Mouse (Mus musculus) CH12.LX (cell line): Measurements from ENCODE around the gene Pde1a. TPM values are rescaled to one million over a fixed set of nuclear protein-coding genes. Genes with fewer than 3 reads are reported as not detected.

Experiments
- DNase-seq: peaks from one replicate; pipeline ENCODE4 v3.0.0-alpha.2; 2013; ENCODE audit errors: extremely low read depth
- H3K27ac ChIP-seq: 2 replicates; pipeline ENCODE4 v1.5.1; 2012; ENCODE audit warnings: low read depth, mild to moderate bottlenecking, control low read depth, moderate library complexity; ENCODE audit not compliant: insufficient read depth
- H3K27me3 ChIP-seq: replicated peaks from 2 replicates; pipeline ENCODE3; 2012; ENCODE audit warnings: inconsistent platforms
- H3K36me3 ChIP-seq, 2 experiments: replicated peaks in 1 of 2; 2 replicates each; pipeline versions ENCODE3 to v1.6.1; 2012; ENCODE audit warnings: inconsistent platforms in 1 of 2, low read length in 1 of 2, mild to moderate bottlenecking in 1 of 2, mixed read lengths in 1 of 2, moderate library complexity in 1 of 2; ENCODE audit not compliant: control insufficient read depth in 1 of 2, insufficient read depth in 1 of 2
- H3K4me1 ChIP-seq, 2 experiments: 2 replicates each; pipeline ENCODE4 v1.6.1; 2012; ENCODE audit warnings: inconsistent platforms in 1 of 2, moderate library complexity in 1 of 2; ENCODE audit not compliant: insufficient read depth in 2 of 2, control insufficient read depth in 1 of 2
- H3K4me2 ChIP-seq: 2 replicates; pipeline ENCODE4 v1.6.1; 2012; ENCODE audit warnings: low read depth, mild to moderate bottlenecking, control low read depth; ENCODE audit not compliant: poor library complexity, insufficient read depth, severe bottlenecking
- H3K4me3 ChIP-seq, 3 experiments: fragments of 150-350 bp in 1 of 3; sonication (generic) in 1 of 3; replicated peaks in 1 of 3; 2 replicates each; pipeline versions ENCODE3 to v1.5.1; 2011 to 2012; ENCODE audit warnings: low read depth in 2 of 3, low read length in 2 of 3, mild to moderate bottlenecking in 2 of 3, moderate library complexity in 2 of 3, control low read depth in 1 of 3, improper control_type of control experiment in 1 of 3, inconsistent platforms in 1 of 3, mixed read lengths in 1 of 3; ENCODE audit not compliant: poor library complexity in 1 of 3
- H3K79me2 ChIP-seq: replicated peaks from 2 replicates; pipeline ENCODE4 v1.6.1; 2012; ENCODE audit warnings: mild to moderate bottlenecking, moderate library complexity; ENCODE audit not compliant: control insufficient read depth, poor library complexity, insufficient read depth, severe bottlenecking; ENCODE audit errors: extremely low read depth
- H3K9ac ChIP-seq: 2 replicates; pipeline ENCODE4 v1.6.1; 2012; ENCODE audit warnings: low read depth, mild to moderate bottlenecking, control low read depth, moderate library complexity; ENCODE audit not compliant: insufficient read depth
- H3K9me3 ChIP-seq: replicated peaks from 2 replicates; pipeline ENCODE3; 2012; ENCODE audit warnings: low read length, inconsistent platforms, mixed read lengths
- BHLHE40 ChIP-seq: IDR thresholded peaks from 2 replicates; pipeline ENCODE4 v1.6.1; 2011; ENCODE audit warnings: mild to moderate bottlenecking, low read depth, low read length, improper control_type of control experiment
- CHD1 ChIP-seq: IDR thresholded peaks from 2 replicates; pipeline ENCODE4 v1.6.1; 2012; ENCODE audit warnings: low read depth, low read length, improper control_type of control experiment, inconsistent platforms
- CTCF ChIP-seq, 2 experiments: IDR thresholded peaks in 1 of 2; conservative IDR thresholded peaks in 1 of 2; 2 replicates each; pipeline ENCODE4 v1.5.1; 2011 to 2012; ENCODE audit warnings: low read depth in 2 of 2, low read length in 2 of 2, improper control_type of control experiment in 1 of 2, inconsistent platforms in 1 of 2, mild to moderate bottlenecking in 1 of 2, moderate library complexity in 1 of 2
- E2F4 ChIP-seq: IDR thresholded peaks from 2 replicates; pipeline ENCODE4 v1.6.1; 2011; ENCODE audit warnings: low read depth, low read length, improper control_type of control experiment; ENCODE audit not compliant: insufficient replicate concordance
- ELF1 ChIP-seq: IDR thresholded peaks from 2 replicates; pipeline ENCODE4 v1.6.1; 2014; ENCODE audit warnings: low read depth, mild to moderate bottlenecking, inconsistent platforms, low read length, improper control_type of control experiment
- ETS1 ChIP-seq: conservative IDR thresholded peaks from 2 replicates; pipeline ENCODE4 v1.6.1; 2012; ENCODE audit warnings: low read depth, mild to moderate bottlenecking, inconsistent platforms, low read length, improper control_type of control experiment, moderate library complexity
- GABPA ChIP-seq: IDR thresholded peaks from 2 replicates; pipeline ENCODE4 v1.6.1; 2012; ENCODE audit warnings: low read depth, low read length, improper control_type of control experiment, inconsistent platforms; ENCODE audit not compliant: insufficient replicate concordance
- IRF4 ChIP-seq: IDR thresholded peaks from 2 replicates; pipeline ENCODE4 v1.6.1; 2014; ENCODE audit warnings: low read depth, mild to moderate bottlenecking, inconsistent platforms, low read length, improper control_type of control experiment
- JUN ChIP-seq: IDR thresholded peaks from 2 replicates; pipeline ENCODE4 v1.6.1; 2011; ENCODE audit warnings: low read depth, mild to moderate bottlenecking, low read length, improper control_type of control experiment, moderate library complexity; ENCODE audit not compliant: insufficient read depth
- KAT2A ChIP-seq: IDR thresholded peaks from 2 replicates; pipeline ENCODE4 v1.6.1; 2012; ENCODE audit warnings: low read length, improper control_type of control experiment, inconsistent platforms; ENCODE audit not compliant: insufficient replicate concordance
- MAX ChIP-seq: IDR thresholded peaks from 2 replicates; pipeline ENCODE4 v1.6.1; 2011; ENCODE audit warnings: low read length, improper control_type of control experiment
- MAZ ChIP-seq: IDR thresholded peaks from 2 replicates; pipeline ENCODE4 v1.6.1; 2012; ENCODE audit warnings: low read depth, mild to moderate bottlenecking, inconsistent platforms, low read length, improper control_type of control experiment, moderate library complexity
- MEF2A ChIP-seq: IDR thresholded peaks from 2 replicates; pipeline ENCODE4 v1.6.1; 2014; ENCODE audit warnings: low read depth, mild to moderate bottlenecking, inconsistent platforms, low read length, improper control_type of control experiment, borderline replicate concordance
- MXI1 ChIP-seq: IDR thresholded peaks from 2 replicates; pipeline ENCODE4 v1.6.1; 2011; ENCODE audit warnings: mild to moderate bottlenecking, low read depth, low read length, improper control_type of control experiment
- MYC ChIP-seq: IDR thresholded peaks from 2 replicates; pipeline ENCODE4 v1.6.1; 2011; ENCODE audit warnings: low read depth, mild to moderate bottlenecking, improper control_type of control experiment, low read length
- NELFE ChIP-seq: IDR thresholded peaks from 2 replicates; pipeline ENCODE4 v1.6.1; 2011; ENCODE audit warnings: low read depth, low read length, improper control_type of control experiment
- NRF1 ChIP-seq: IDR thresholded peaks from 2 replicates; pipeline ENCODE4 v1.6.1; 2014; ENCODE audit warnings: low read depth, mild to moderate bottlenecking, inconsistent platforms, low read length, improper control_type of control experiment, moderate library complexity
- PAX5 ChIP-seq: IDR thresholded peaks from 2 replicates; pipeline ENCODE4 v1.6.1; 2012; ENCODE audit warnings: low read length, inconsistent platforms, mixed read lengths
- POLR2A ChIP-seq: IDR thresholded peaks from 2 replicates; pipeline ENCODE4 v1.6.1; 2011; ENCODE audit warnings: low read depth, mild to moderate bottlenecking, improper control_type of control experiment, low read length
- POLR2AphosphoS2 ChIP-seq: IDR thresholded peaks from 2 replicates; pipeline ENCODE4 v1.6.1; 2011; ENCODE audit warnings: low read depth, low read length, improper control_type of control experiment
- RAD21 ChIP-seq: IDR thresholded peaks from 2 replicates; pipeline ENCODE4 v1.6.1; 2011; ENCODE audit warnings: low read depth, mild to moderate bottlenecking, low read length, improper control_type of control experiment, moderate library complexity
- RCOR1 ChIP-seq: conservative IDR thresholded peaks from 2 replicates; pipeline ENCODE4 v1.6.1; 2012; ENCODE audit warnings: low read depth, mild to moderate bottlenecking, inconsistent platforms, low read length, improper control_type of control experiment
- SIN3A ChIP-seq: IDR thresholded peaks from 2 replicates; pipeline ENCODE4 v1.6.1; 2012; ENCODE audit warnings: low read length, improper control_type of control experiment, inconsistent platforms
- SMC3 ChIP-seq: IDR thresholded peaks from 2 replicates; pipeline ENCODE4 v1.6.1; 2011; ENCODE audit warnings: low read depth, low read length, improper control_type of control experiment
- TCF12 ChIP-seq: IDR thresholded peaks from 2 replicates; pipeline ENCODE4 v1.6.1; 2014; ENCODE audit warnings: low read depth, mild to moderate bottlenecking, inconsistent platforms, low read length, improper control_type of control experiment
- USF1 ChIP-seq: IDR thresholded peaks from 2 replicates; pipeline ENCODE4 v1.6.1; 2014; ENCODE audit warnings: low read depth, mild to moderate bottlenecking, inconsistent platforms, low read length, improper control_type of control experiment
- USF2 ChIP-seq: conservative IDR thresholded peaks from 2 replicates; pipeline ENCODE4 v1.6.1; 2011; ENCODE audit warnings: low read depth, low read length, improper control_type of control experiment
- ZC3H11A ChIP-seq: IDR thresholded peaks from 2 replicates; pipeline ENCODE4 v1.6.1; 2012; ENCODE audit warnings: low read depth, mild to moderate bottlenecking, inconsistent platforms, low read length, improper control_type of control experiment
- dilution Hi-C: fragments of 300-500 bp; cut with MboI; formaldehyde crosslinking; loops from 2 replicates; pipeline ENCODE4 v1.14.3; 2020; ENCODE audit warnings: low sequenced_read_pairs; ENCODE audit not compliant: extremely low pct_unique_long_range_greater_than_20kb, extremely low pct_ligation_motif_present
- in situ Hi-C: fragments of 300-500 bp; cut with MboI; formaldehyde crosslinking; loops from 3 replicates; pipeline ENCODE4 v1.14.3; 2019; ENCODE audit warnings: low sequenced_read_pairs, low pct_ligation_motif_present, low pct_unique_long_range_greater_than_20kb, mixed read lengths
- polyA plus RNA-seq: library from polyadenylated mRNA; unstranded; fragments of >175 nt; gene quantifications from 2 replicates; pipeline ENCODE4 v1.2.1, GENCODE M21; 2012; ENCODE audit warnings: low read depth; ENCODE audit not compliant: insufficient read length
- total RNA-seq, 2 experiments: library from RNA; depleted of rRNA; stranded (reverse); fragments of 300-350 nt in 1 of 2; fragments of >200 nt in 1 of 2; gene quantifications; 2 replicates each; pipeline ENCODE4 v1.2.3; 2012 to 2014

Gene Pde1a
- total and polyA plus RNA-seq, 3 experiments = 0.05 to 0.08 TPM; not detected in 1

- dilution Hi-C loops = no loop called here
- Histone ChIP-seq H3K9me3 (no peaks in the 10 kb centered on the region), H3K9ac (no peak overlapping the region), H3K27ac (no peak overlapping the region)
- no peak for DNase-seq
- no peak for TF ChIP-seq USF1
- no peak for TF ChIP-seq ETS1
- no peak for TF ChIP-seq RCOR1
- TF ChIP-seq CTCF (conservative IDR thresholded peaks at IDR 0.05 in 1 of 2, IDR thresholded peaks at IDR 0.05 in 1 of 2; ENCODE audit: low read depth in 2 of 2, low read length in 2 of 2) = no peak
- no peak for TF ChIP-seq USF2
- no peak for TF ChIP-seq POLR2A
- no peak for TF ChIP-seq MYC
- TF ChIP-seq E2F4 = no peak
- TF ChIP-seq RAD21 = no peak
- no peak for TF ChIP-seq NRF1
- TF ChIP-seq NELFE = no peak
- TF ChIP-seq MAX = no peak
- TF ChIP-seq MAZ = no peak
- no peak for TF ChIP-seq JUN
- no peak for TF ChIP-seq BHLHE40
- TF ChIP-seq TCF12 = no peak
- TF ChIP-seq PAX5 = no peak
- TF ChIP-seq, all 38 proteins: peak for 0
- in situ Hi-C loops = no loop called here
- no peaks in the 10 kb centered on the region for H3K4me1 ChIP-seq
- H3K4me2 ChIP-seq = no peak overlapping the region
- H3K36me3 ChIP-seq = no peaks in the 10 kb centered on the region
- H3K27me3 ChIP-seq = no peaks in the 10 kb centered on the region
- H3K79me2 ChIP-seq = no peaks in the 10 kb centered on the region
- H3K4me3 ChIP-seq = no peak overlapping the region
These were observed 145.5 kb downstream of the Pde1a start for GRCm38 (mm10) chr2:79983778-79984177.

GRCm38 (mm10) chr2:79983222-79983632, 146.0 kb downstream of the Pde1a start:
- TF ChIP-seq IRF4 (no peak), CHD1 (no peak), GABPA (no peak), TCF12 (no peak), RAD21 (no peak), MYC (no peak), E2F4 (no peak), MAX (no peak), CTCF (conservative IDR thresholded peaks at IDR 0.05 in 1 of 2, IDR thresholded peaks at IDR 0.05 in 1 of 2; ENCODE audit: low read depth in 2 of 2, low read length in 2 of 2) (no peak), ZC3H11A (no peak), SMC3 (no peak), MEF2A (no peak), MXI1 (no peak), ELF1 (no peak), POLR2AphosphoS2 (no peak), SIN3A (no peak), USF2 (no peak), POLR2A (no peak), USF1 (no peak), KAT2A (no peak)
- in situ Hi-C loops = no loop called here
- H3K4me2 ChIP-seq = no peak overlapping the region

More at GRCm38 (mm10) chr2:79983222-79983632, 146.0 kb downstream of the Pde1a start:
- no peak overlapping the region for H3K9ac ChIP-seq
- dilution Hi-C loops = no loop called here
- DNase-seq = no peak
- no peaks in the 10 kb centered on the region for H3K9me3 ChIP-seq
- no peaks in the 10 kb centered on the region for H3K27me3 ChIP-seq
- no peaks in the 10 kb centered on the region for H3K4me1 ChIP-seq
- no peaks in the 10 kb centered on the region for H3K36me3 ChIP-seq
- no peaks in the 10 kb centered on the region for H3K79me2 ChIP-seq
- H3K4me3 ChIP-seq = no peak overlapping the region
- no peak overlapping the region for H3K27ac ChIP-seq
